Mouse (Mus musculus) intestine, embryonic 16.5 days (tissue): ENCODE data around the gene Aip. TPM values are rescaled to one million over a fixed set of nuclear protein-coding genes. Genes with fewer than 3 reads are reported as not detected.

Source experiments
- ATAC-seq: fragments of 200-750 bp; cut with Nextera tagmentation; 2 replicates; pipeline ENCODE4 v1.8.0; 2017; ENCODE audit warnings: moderate TSS enrichment, moderate library complexity
- H3K27ac ChIP-seq: fragments of 300-500 bp; sonication (generic); 2 replicates; pipeline ENCODE4 v1.5.1; 2014; ENCODE audit warnings: mild to moderate bottlenecking, low read length
- H3K27me3 ChIP-seq: fragments of 300-500 bp; sonication (generic); replicated peaks from 2 replicates; pipeline ENCODE4 v1.6.1; 2014; ENCODE audit warnings: low read length, control low read depth, mixed read lengths; ENCODE audit not compliant: control insufficient read depth, insufficient read depth
- H3K36me3 ChIP-seq: fragments of 300-500 bp; sonication (generic); 2 replicates; pipeline ENCODE4 v1.6.1; 2014; ENCODE audit warnings: low read length, control low read depth; ENCODE audit not compliant: control insufficient read depth, insufficient read depth
- H3K4me1 ChIP-seq: fragments of 300-500 bp; sonication (generic); 2 replicates; pipeline ENCODE4 v1.6.1; 2014; ENCODE audit warnings: low read length, control low read depth, mixed read lengths; ENCODE audit not compliant: control insufficient read depth, insufficient read depth
- H3K4me2 ChIP-seq: fragments of 300-500 bp; sonication (generic); 2 replicates; pipeline ENCODE4 v1.6.1; 2014; ENCODE audit warnings: low read depth, low read length, control low read depth
- H3K4me3 ChIP-seq: fragments of 300-500 bp; sonication (generic); 2 replicates; pipeline ENCODE4 v1.5.1; 2014; ENCODE audit warnings: mild to moderate bottlenecking, low read length
- H3K9ac ChIP-seq: fragments of 300-500 bp; sonication (generic); 2 replicates; pipeline ENCODE4 v1.6.1; 2014; ENCODE audit warnings: low read depth, low read length
- H3K9me3 ChIP-seq: fragments of 300-500 bp; sonication (generic); 2 replicates; pipeline ENCODE4 v1.6.1; 2016; ENCODE audit warnings: low read length, control low read depth; ENCODE audit not compliant: control insufficient read depth
- WGBS: fragments of 180-500 bp; shearing (Covaris S2); extraction: QIAGEN DNeasy Blood & Tissue Kit; methylation state at CpG from one replicate; pipeline ENCODE4 v1.1.7; 2014; 5-methylcytosine and 5-hydroxymethylcytosine counted together
- polyA plus RNA-seq: library from polyadenylated mRNA; unstranded; fragments of >200 nt; fragmentation: Nextera tagmentation; extraction: Ambion mirVana; gene quantifications from 2 replicates; pipeline ENCODE4 v1.2.1, GENCODE M21; 2015

The Aip gene
- polyA plus RNA-seq = 78.4 and 81.2 TPM in 2 replicates

GRCm38 (mm10) chr19:4125741-4126696 is at the start of gene Aip:
Gene Aip (minus strand): TSS chr19:4125858.
- H3K9me3 ChIP-seq = no peaks in the 10 kb centered on the region
- H3K4me1 ChIP-seq = peaks cover 12% of the 10 kb centered on the region
- peak within 1 kb of the TSS; percentile 87 for H3K9ac ChIP-seq
- 0 out of 2 replicates have a peak, but pooled peaks cover 1% of the 10 kb centered on the region for H3K36me3 ChIP-seq
- peak; percentile 93 for ATAC-seq
- no peaks in the 10 kb centered on the region for H3K27me3 ChIP-seq
- peak within 1 kb of the TSS; percentile 57; the same call in 1 of the 2 replicates for H3K27ac ChIP-seq
- peak within 1 kb of the TSS; percentile 87 for H3K4me3 ChIP-seq
- peak within 1 kb of the TSS; percentile 79 for H3K4me2 ChIP-seq
- WGBS = 1% methylated on average over 51 of the region's 64 CpGs

DNA sequence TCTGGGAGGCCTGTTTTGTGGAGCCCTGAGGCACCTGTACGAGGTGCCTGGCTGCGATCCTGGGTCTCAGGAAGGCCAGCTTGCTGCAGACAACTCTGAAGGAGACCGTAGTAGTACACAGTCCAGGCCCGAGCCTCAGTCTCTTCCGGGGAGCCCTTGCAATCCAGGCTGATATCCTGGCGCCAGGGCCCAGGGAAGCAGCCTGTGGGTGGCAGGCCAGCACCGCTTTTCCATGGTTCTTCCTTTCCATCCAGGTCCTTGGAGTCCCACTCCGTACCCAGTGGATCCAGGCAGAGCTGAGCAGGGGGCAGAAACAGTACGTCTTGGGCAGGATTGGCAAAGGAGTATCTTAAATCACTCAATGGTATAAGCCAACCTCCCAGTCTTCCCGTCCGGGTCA is 47.3 kb upstream of the Aip start:
- no peak overlapping the region for H3K4me2 ChIP-seq
- no peaks in the 10 kb centered on the region for H3K36me3 ChIP-seq
- no peaks in the 10 kb centered on the region for H3K9me3 ChIP-seq
- H3K4me3 ChIP-seq = no peak overlapping the region
- peaks cover 20% of the 10 kb centered on the region for H3K4me1 ChIP-seq
- no peak overlapping the region for H3K27ac ChIP-seq
- no peak for ATAC-seq
- H3K27me3 ChIP-seq = no peaks in the 10 kb centered on the region
- 0 out of 2 replicates have a peak overlapping the region, but pooled peaks have one; percentile 5 for H3K9ac ChIP-seq
- WGBS = 64% methylated on average over 11 of the region's 11 CpGs

DNA sequence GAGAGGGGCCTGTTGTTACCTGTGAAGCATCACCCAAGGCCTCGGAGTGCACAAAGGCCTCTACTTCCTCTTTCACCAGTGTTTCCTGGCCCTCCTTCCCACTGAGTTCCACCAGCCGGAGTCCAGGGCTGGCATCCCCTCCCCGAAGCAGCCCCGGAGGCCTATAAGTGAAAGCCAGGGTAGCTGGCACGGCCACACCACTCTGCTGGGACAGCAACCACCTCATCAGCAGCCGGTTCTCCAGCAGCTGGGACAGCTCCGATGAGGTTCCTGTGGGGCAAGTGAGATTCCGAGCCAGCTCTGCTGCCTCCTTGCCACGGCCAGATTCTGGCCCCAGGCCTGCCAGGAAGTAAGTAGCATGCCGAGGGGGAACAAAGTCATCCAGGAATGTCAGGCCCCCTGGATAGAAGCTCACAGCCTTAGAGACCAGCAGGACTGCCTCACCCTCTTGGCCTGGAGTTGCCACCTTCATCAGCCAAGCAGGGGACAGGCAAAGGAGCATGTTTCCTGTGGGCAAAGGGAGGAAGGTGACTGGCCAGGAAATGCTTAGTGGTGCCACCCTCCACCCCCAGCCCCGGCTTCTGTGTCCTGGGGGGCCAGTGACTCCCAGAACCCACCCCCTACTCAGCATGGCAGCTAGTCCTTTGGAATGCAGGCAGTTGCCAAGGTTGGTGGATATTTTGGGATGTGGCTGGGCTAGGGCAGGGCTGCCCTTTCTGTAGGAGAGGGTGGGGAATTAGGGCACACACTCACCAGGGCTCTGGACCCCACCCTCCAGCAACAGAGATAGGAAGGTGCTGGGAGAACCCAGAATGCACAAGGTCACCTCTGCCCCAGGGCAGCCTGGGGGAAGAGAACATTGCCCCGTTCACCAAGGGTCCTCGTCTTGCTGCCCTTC is 46.0 kb upstream of the Aip start:
- Histone ChIP-seq H3K27ac (no peak overlapping the region), H3K4me2 (no peak overlapping the region), H3K9ac (peak overlapping the region; percentile 22; the same call in 1 of the 2 replicates), H3K9me3 (no peaks in the 10 kb centered on the region), H3K4me1 (peaks cover 20% of the 10 kb centered on the region), H3K27me3 (no peaks in the 10 kb centered on the region), H3K36me3 (no peaks in the 10 kb centered on the region), H3K4me3 (no peak overlapping the region)
- WGBS = 58% methylated on average over 13 of the region's 13 CpGs
- no peak for ATAC-seq

DNA sequence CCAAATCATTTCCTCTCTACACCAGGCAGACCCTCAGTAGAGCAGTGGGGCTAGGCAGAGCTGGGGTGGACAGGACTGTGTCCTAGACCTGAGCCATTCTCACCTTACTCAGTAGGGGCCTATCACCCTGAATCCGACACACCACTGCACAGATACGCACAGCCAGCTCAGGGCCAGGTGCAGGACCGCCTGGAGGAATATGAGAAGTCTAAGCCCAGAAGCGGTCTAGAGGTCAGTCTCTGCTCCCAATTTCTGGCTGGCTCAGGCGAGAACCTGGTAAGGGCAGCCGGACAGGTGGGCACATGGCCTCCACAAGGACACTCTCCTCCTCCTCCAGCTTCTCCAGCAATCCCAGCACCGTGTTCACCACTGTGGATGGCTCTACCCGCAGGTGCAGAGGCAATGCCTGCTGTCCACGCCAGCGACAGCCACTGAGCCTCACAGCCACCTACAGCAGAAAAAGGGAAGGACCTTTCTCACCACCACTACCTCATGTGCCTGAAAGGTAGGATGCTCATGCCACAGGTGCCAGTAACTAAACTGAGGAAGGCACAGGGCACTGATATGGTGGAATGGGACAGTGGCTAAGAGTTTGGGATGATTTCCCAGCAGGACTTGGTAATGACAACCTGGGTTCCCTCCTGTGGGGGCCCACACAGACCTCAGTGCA is 45.2 kb upstream of the Aip start:
- no peak for ATAC-seq
- 0 out of 2 replicates have a peak overlapping the region, but pooled peaks have one; percentile 22 for H3K9ac ChIP-seq
- no peak overlapping the region for H3K4me2 ChIP-seq
- no peaks in the 10 kb centered on the region for H3K27me3 ChIP-seq
- no peaks in the 10 kb centered on the region for H3K9me3 ChIP-seq
- H3K4me1 ChIP-seq = peaks cover 19% of the 10 kb centered on the region
- no peaks in the 10 kb centered on the region for H3K36me3 ChIP-seq
- H3K27ac ChIP-seq = no peak overlapping the region
- WGBS = 91% methylated on average over 10 of the region's 10 CpGs
- no peak overlapping the region for H3K4me3 ChIP-seq

DNA sequence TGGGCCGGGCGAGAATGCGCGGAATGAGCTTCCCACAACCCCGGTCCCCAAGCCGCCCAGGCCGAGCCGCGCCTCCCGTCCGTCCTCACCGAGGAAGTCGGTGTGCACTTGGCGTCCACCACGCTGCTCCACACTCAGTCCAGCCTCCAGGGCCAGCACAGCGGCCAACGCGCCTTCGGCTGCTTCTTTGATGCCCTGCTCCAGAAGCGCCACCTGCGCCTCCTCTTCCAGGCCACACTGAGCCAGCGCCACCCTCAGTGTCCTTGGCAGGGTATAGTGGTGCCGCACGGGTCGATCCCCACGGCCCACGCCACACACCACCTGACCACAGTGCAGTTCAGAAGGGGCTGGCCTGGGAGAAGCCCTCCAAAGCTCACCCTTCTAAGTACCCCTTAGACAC is 44.2 kb upstream of the Aip start:
- peaks cover 9% of the 10 kb centered on the region for H3K4me1 ChIP-seq
- H3K9ac ChIP-seq = peak overlapping the region; percentile 82
- H3K9me3 ChIP-seq = no peaks in the 10 kb centered on the region
- no peaks in the 10 kb centered on the region for H3K36me3 ChIP-seq
- H3K4me2 ChIP-seq = peak overlapping the region; percentile 65
- H3K27me3 ChIP-seq = no peaks in the 10 kb centered on the region
- H3K27ac ChIP-seq = peak overlapping the region; percentile 83
- peak overlapping the region; percentile 54 for H3K4me3 ChIP-seq
- peak; percentile 68 for ATAC-seq
- 2% methylated on average over 27 of the region's 27 CpGs for WGBS

GRCm38 (mm10) chr19:4169378-4169784 is 43.7 kb upstream of the Aip start:
- no peaks in the 10 kb centered on the region for H3K36me3 ChIP-seq
- WGBS = under 1% methylated on average over 43 of the region's 43 CpGs
- peaks cover 9% of the 10 kb centered on the region for H3K4me1 ChIP-seq
- H3K27ac ChIP-seq = peak overlapping the region; percentile 83
- H3K4me3 ChIP-seq = peak overlapping the region; percentile 54
- peak overlapping the region; percentile 82 for H3K9ac ChIP-seq
- H3K4me2 ChIP-seq = peak overlapping the region; percentile 65
- no peaks in the 10 kb centered on the region for H3K27me3 ChIP-seq
- no peaks in the 10 kb centered on the region for H3K9me3 ChIP-seq
- peak; percentile 97 for ATAC-seq

DNA sequence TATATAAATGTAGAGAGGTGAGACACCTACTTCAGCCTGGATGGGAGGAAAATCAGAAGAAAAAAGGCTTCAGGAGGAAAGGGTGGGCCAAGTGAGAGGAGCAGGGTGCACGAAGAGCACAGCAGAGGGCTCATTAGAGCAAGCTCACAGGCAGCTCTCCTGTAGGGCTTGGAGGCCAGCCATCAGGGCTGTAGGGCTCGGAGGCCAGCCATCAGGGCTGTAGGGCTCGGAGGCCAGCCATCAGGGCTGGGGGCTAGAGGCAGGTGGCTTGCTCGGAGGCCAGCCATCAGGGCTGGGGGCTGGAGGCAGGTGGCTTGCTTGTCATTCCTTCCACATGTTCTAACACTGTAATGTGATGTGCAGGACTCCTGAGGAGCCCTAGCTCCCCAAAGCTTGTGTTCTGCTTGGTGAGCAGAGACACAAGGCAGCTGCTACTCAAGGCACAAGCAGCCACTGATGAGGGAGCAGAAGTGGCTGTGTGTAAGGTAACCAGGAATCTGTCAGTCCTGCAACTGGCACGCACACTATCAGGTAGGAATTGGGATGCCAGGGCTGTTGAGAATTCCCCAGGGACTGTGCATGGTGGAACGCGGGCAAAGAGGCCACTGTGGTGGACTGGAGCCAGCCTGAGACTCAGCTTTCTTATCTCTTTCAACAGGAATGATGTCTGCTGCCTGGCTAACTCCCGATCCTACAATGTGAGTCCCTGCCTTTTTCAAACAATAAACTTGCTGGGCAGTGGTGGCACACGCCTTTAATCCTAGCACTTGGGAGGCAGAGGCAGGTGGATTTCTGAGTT is 41.2 kb upstream of the Aip start:
- H3K4me1 ChIP-seq = peaks cover 21% of the 10 kb centered on the region
- WGBS = 78% methylated on average over 9 of the region's 9 CpGs
- H3K9ac ChIP-seq = no peak overlapping the region
- no peaks in the 10 kb centered on the region for H3K9me3 ChIP-seq
- no peak overlapping the region for H3K27ac ChIP-seq
- no peaks in the 10 kb centered on the region for H3K27me3 ChIP-seq
- no peaks in the 10 kb centered on the region for H3K36me3 ChIP-seq
- H3K4me2 ChIP-seq = no peak overlapping the region
- no peak for ATAC-seq
- H3K4me3 ChIP-seq = no peak overlapping the region

- Histone ChIP-seq H3K4me3 (no peak overlapping the region), H3K27ac (no peak overlapping the region), H3K9ac (no peak overlapping the region), H3K4me2 (no peak overlapping the region), H3K4me1 (peaks cover 12% of the 10 kb centered on the region), H3K27me3 (no peaks in the 10 kb centered on the region), H3K9me3 (no peaks in the 10 kb centered on the region), H3K36me3 (no peaks in the 10 kb centered on the region; the same call in 1 of the 2 replicates)
- WGBS = 72% methylated on average over 2 of the region's 2 CpGs
- no peak for ATAC-seq
These were observed 39.1 kb upstream of the Aip start for GRCm38 (mm10) chr19:4164721-4165120.
